9 mouse cellular contexts compared by ENCODE assay signal in the genomic region with DNA sequence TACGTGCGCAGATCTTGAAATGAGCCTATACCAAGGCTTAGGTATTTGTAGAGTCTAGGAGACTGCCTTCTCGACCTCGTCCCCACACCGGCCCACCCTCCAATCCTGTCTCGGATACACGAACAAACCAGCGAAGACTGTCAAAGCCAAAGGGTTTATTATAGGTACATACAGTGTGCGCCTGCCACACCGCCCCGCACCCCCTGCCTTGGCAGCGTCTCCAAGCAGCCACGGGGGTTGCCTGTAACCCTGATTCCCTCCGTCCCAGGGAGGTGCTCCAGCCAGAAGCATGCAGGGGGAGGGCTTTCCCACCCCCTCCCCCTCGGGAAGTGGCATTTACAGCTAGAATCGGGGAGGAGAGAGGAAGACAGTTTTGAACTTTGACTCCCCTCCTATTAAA. TPM values are rescaled to one million over a fixed set of nuclear protein-coding genes. Genes with fewer than 3 reads are reported as not detected.
DNase-seq lines count a peak whose midpoint lies in the region; ATAC-seq and TF ChIP-seq lines count a peak whose summit lies in the region.
"Had no signal": no experiment of that assay in that cellular context is flagged by ENCODE, and none has a peak within 500 bp of the region (broad histone marks: within the 10 kb centered on the region; RNA-seq: fewer than 3 reads in every experiment).

No protein-coding gene starts in this region.

- peak overlapping the region; percentile 71 for H3K4me2 ChIP-seq in hindbrain, embryonic 13.5 days
- peak overlapping the region; percentile 68 for H3K4me2 ChIP-seq in limb, embryonic 14.5 days (replicated peaks; ENCODE audit: low read depth, low read length, severe bottlenecking)
- peak overlapping the region; percentile 74 for H3K4me2 ChIP-seq in midbrain, postnatal 0 days (ENCODE audit: low read depth, low read length, poor library complexity, severe bottlenecking)

- peak overlapping the region; percentile 55; the same call in 1 of the 2 replicates for H3K27ac ChIP-seq in hindbrain, embryonic 13.5 days
- H3K27ac ChIP-seq in limb, embryonic 14.5 days (replicated peaks; ENCODE audit: low read depth, low read length) = no peak overlapping the region
- H3K27ac ChIP-seq in midbrain, postnatal 0 days (ENCODE audit: low read depth, low read length) = no peak overlapping the region

- 2% methylated on average over 16 of the region's 16 CpGs for WGBS in hindbrain, embryonic 13.5 days
- 1% methylated on average over 16 of the region's 16 CpGs for WGBS in limb, embryonic 14.5 days
- 2% methylated on average over 16 of the region's 16 CpGs for WGBS in midbrain, postnatal 0 days

- H3K4me1 ChIP-seq in E14TG2a.4 (replicated peaks; ENCODE audit: low read depth, low read length) = peaks cover 89% of the 10 kb centered on the region
- H3K4me1 ChIP-seq in erythroblast, embryonic 14.5 days (ENCODE audit: control insufficient read depth) = peaks cover 45% of the 10 kb centered on the region
- H3K4me1 ChIP-seq in hindbrain, embryonic 13.5 days (replicated peaks) = peaks cover 33% of the 10 kb centered on the region
- peaks cover 21% of the 10 kb centered on the region for H3K4me1 ChIP-seq in limb, embryonic 14.5 days (ENCODE audit: control insufficient read depth, insufficient read depth, low read length)
- peaks cover 4% of the 10 kb centered on the region; the same call in 1 of the 2 replicates for H3K4me1 ChIP-seq in midbrain, postnatal 0 days (ENCODE audit: insufficient read depth, low read length)

- TF ChIP-seq POLR2A in limb, embryonic 14.5 days (IDR thresholded peaks at IDR 0.05; ENCODE audit: borderline replicate concordance, extremely low read depth, insufficient read depth, insufficient read length) = no peak

- ATAC-seq in hindbrain, embryonic 13.5 days (ENCODE audit: low FRiP score) = peak; percentile 43
- ATAC-seq in limb, embryonic 14.5 days (ENCODE audit: low FRiP score, low read depth) = peak; percentile 23
- ATAC-seq in midbrain, postnatal 0 days (ENCODE audit: low FRiP score) = peak; percentile 18

- H3K27me3 ChIP-seq in E14TG2a.4 (ENCODE audit: insufficient read depth, low read length) = no peaks in the 10 kb centered on the region
- peaks cover 25% of the 10 kb centered on the region for H3K27me3 ChIP-seq in erythroblast, embryonic 14.5 days (ENCODE audit: control insufficient read depth)
- H3K27me3 ChIP-seq in hindbrain, embryonic 13.5 days = peaks cover 39% of the 10 kb centered on the region
- peaks cover 14% of the 10 kb centered on the region for H3K27me3 ChIP-seq in limb, embryonic 14.5 days (ENCODE audit: control insufficient read depth, insufficient read depth, low read length)
- peaks cover 8% of the 10 kb centered on the region; the same call in 1 of the 2 replicates for H3K27me3 ChIP-seq in midbrain, postnatal 0 days (ENCODE audit: insufficient read depth, low read length)

- peak overlapping the region; percentile 86 for H3K4me3 ChIP-seq in E14TG2a.4 (replicated peaks; ENCODE audit: low read length)
- peak overlapping the region; percentile 72 for H3K4me3 ChIP-seq in erythroblast, embryonic 14.5 days (replicated peaks)
- peak overlapping the region; percentile 69 for H3K4me3 ChIP-seq in hindbrain, embryonic 13.5 days
- peak overlapping the region; percentile 68 for H3K4me3 ChIP-seq in limb, embryonic 14.5 days (replicated peaks; ENCODE audit: low read length)
- peak overlapping the region; percentile 58 for H3K4me3 ChIP-seq in midbrain, postnatal 0 days (ENCODE audit: low read depth, low read length)

- peaks cover 36% of the 10 kb centered on the region for H3K36me3 ChIP-seq in E14TG2a.4 (ENCODE audit: insufficient read depth, low read length)
- H3K36me3 ChIP-seq in erythroblast, embryonic 14.5 days (ENCODE audit: control insufficient read depth) = peaks cover 19% of the 10 kb centered on the region
- peaks cover 28% of the 10 kb centered on the region for H3K36me3 ChIP-seq in hindbrain, embryonic 13.5 days
- H3K36me3 ChIP-seq in limb, embryonic 14.5 days (ENCODE audit: control insufficient read depth, insufficient read depth, low read length) = peaks cover 11% of the 10 kb centered on the region; the same call in 1 of the 2 replicates
- H3K36me3 ChIP-seq in midbrain, postnatal 0 days (ENCODE audit: insufficient read depth, low read length) = peaks cover 3% of the 10 kb centered on the region

- H3K9ac ChIP-seq in hindbrain, embryonic 13.5 days = peak overlapping the region; percentile 63
- H3K9ac ChIP-seq in limb, embryonic 14.5 days (ENCODE audit: low read depth, low read length, severe bottlenecking) = peak overlapping the region; percentile 43; the same call in 1 of the 2 replicates
- no peak overlapping the region for H3K9ac ChIP-seq in midbrain, postnatal 0 days (replicated peaks; ENCODE audit: low read length, poor library complexity, severe bottlenecking)

- DNase-seq in A20 (ENCODE audit: low read depth, low spot score) = peak; percentile 85
- DNase-seq in limb, embryonic 14.5 days (ENCODE audit: low spot score) = no peak
- no peak for DNase-seq in midbrain, postnatal 0 days (ENCODE audit: low spot score)
- DNase-seq in ovary, postnatal 10 days (ENCODE audit: low spot score) = no peak
- DNase-seq in urinary bladder, postnatal 25 days (ENCODE audit: low spot score) = no peak

- no peaks in the 10 kb centered on the region for H3K9me3 ChIP-seq in E14TG2a.4 (ENCODE audit: low read length)
- peaks cover 7% of the 10 kb centered on the region; the same call in 1 of the 2 replicates for H3K9me3 ChIP-seq in erythroblast, embryonic 14.5 days (ENCODE audit: control insufficient read depth, low read length)
- no peaks in the 10 kb centered on the region for H3K9me3 ChIP-seq in hindbrain, embryonic 13.5 days
- no peaks in the 10 kb centered on the region for H3K9me3 ChIP-seq in limb, embryonic 14.5 days (ENCODE audit: control insufficient read depth, low read length)
- H3K9me3 ChIP-seq in midbrain, postnatal 0 days (ENCODE audit: low read length) = no peaks in the 10 kb centered on the region

- no peak for TF ChIP-seq CTCF in E14TG2a.4 (conservative IDR thresholded peaks at IDR 0.05; ENCODE audit: low read length)
- TF ChIP-seq CTCF in midbrain, postnatal 0 days (IDR thresholded peaks at IDR 0.05) = no peak

RNA-seq across cellular contexts. Expression of gene Shkbp1, which starts 0.4 kb away (rescaled TPM):
- 13.0 and 15.9 TPM in 2 replicates for polyA plus RNA-seq in erythroblast, embryonic 14.5 days (2012)
- 61.8 and 62.5 TPM in 2 replicates for polyA plus RNA-seq in hindbrain, embryonic 13.5 days (2015; fragmentation: Nextera tagmentation; extraction: Ambion mirVana)
- 58.7 and 80.6 TPM in 2 replicates for polyA plus RNA-seq in limb, embryonic 14.5 days (2012; rRNA removed)
- polyA plus RNA-seq in limb, embryonic 14.5 days (2014; fragmentation: Nextera tagmentation; extraction: Ambion mirVana) = 30.5 and 35.5 TPM in 2 replicates
- 36.3 and 42.7 TPM in 2 replicates for total RNA-seq in midbrain, postnatal 0 days (2014; rRNA removed)
- polyA plus RNA-seq in midbrain, postnatal 0 days (2015; fragmentation: Nextera tagmentation; extraction: Ambion mirVana) = 24.1 and 25.1 TPM in 2 replicates

RNA-seq across cellular contexts. Expression of gene Gm20479, which starts 1.0 kb away (rescaled TPM):
- polyA plus RNA-seq in erythroblast, embryonic 14.5 days (2012) = not detected in 2 replicates
- polyA plus RNA-seq in hindbrain, embryonic 13.5 days (2015; fragmentation: Nextera tagmentation; extraction: Ambion mirVana) = not detected in 2 replicates
- 0.32 TPM in 1 of 2 replicates, not detected in the other for polyA plus RNA-seq in limb, embryonic 14.5 days (2012; rRNA removed)
- not detected in 2 replicates for polyA plus RNA-seq in limb, embryonic 14.5 days (2014; fragmentation: Nextera tagmentation; extraction: Ambion mirVana)
- total RNA-seq in midbrain, postnatal 0 days (2014; rRNA removed) = not detected in 2 replicates
- not detected in 2 replicates for polyA plus RNA-seq in midbrain, postnatal 0 days (2015; fragmentation: Nextera tagmentation; extraction: Ambion mirVana)
- total RNA-seq: common myeloid progenitor, adult 5-6 weeks had no signal

RNA-seq across cellular contexts. Expression of gene Ltbp4, which starts 18.8 kb away (rescaled TPM):
- 0.01 and 0.03 TPM in 2 replicates for polyA plus RNA-seq in erythroblast, embryonic 14.5 days (2012)
- polyA plus RNA-seq in hindbrain, embryonic 13.5 days (2015; fragmentation: Nextera tagmentation; extraction: Ambion mirVana) = 5.4 and 6.0 TPM in 2 replicates
- 86.0 and 107 TPM in 2 replicates for polyA plus RNA-seq in limb, embryonic 14.5 days (2012; rRNA removed)
- 54.3 and 57.1 TPM in 2 replicates for polyA plus RNA-seq in limb, embryonic 14.5 days (2014; fragmentation: Nextera tagmentation; extraction: Ambion mirVana)
- 25.3 and 44.3 TPM in 2 replicates for total RNA-seq in midbrain, postnatal 0 days (2014; rRNA removed)
- 13.6 and 16.0 TPM in 2 replicates for polyA plus RNA-seq in midbrain, postnatal 0 days (2015; fragmentation: Nextera tagmentation; extraction: Ambion mirVana)
- total RNA-seq: common myeloid progenitor, adult 5-6 weeks had no signal
